Mouse (Mus musculus) myocyte (in vitro differentiated cells): ENCODE measurements at regions not wholly inside any gene's neighbourhood (a gene's known extent, or its start where the extent isn't known, plus 50 kb on each side); places are given as distances from the start of the nearest gene placed in this dataset.

Experiments used
- H3K27me3 ChIP-seq: one replicate; pipeline ENCODE4 v1.6.1; 2011; ENCODE audit not compliant: control insufficient read depth, insufficient read depth, insufficient read length
- H3K36me3 ChIP-seq: one replicate; pipeline ENCODE4 v1.6.1; 2011; ENCODE audit not compliant: control insufficient read depth, insufficient read depth
- H3K4me2 ChIP-seq: one replicate; pipeline ENCODE4 v1.6.1; 2011; ENCODE audit warnings: low read depth, control low read depth
- H3K4me3 ChIP-seq: one replicate; pipeline ENCODE4 v1.5.1; 2011; ENCODE audit warnings: mild to moderate bottlenecking, control low read depth, moderate library complexity
- H3K79me2 ChIP-seq: one replicate; pipeline ENCODE4 v1.6.1; 2011; ENCODE audit not compliant: control insufficient read depth, insufficient read depth
- H3ac ChIP-seq: one replicate; pipeline ENCODE4 v1.6.1; 2011; ENCODE audit not compliant: control insufficient read depth, insufficient read length
- CEBPB ChIP-seq: IDR thresholded peaks from 2 replicates; pipeline ENCODE4 v1.6.1; 2011; ENCODE audit warnings: mild to moderate bottlenecking, moderate library complexity; ENCODE audit not compliant: poor library complexity, insufficient read depth, severe bottlenecking
- E2F4 ChIP-seq: IDR thresholded peaks from one replicate; pipeline ENCODE4 v1.6.1; 2011; ENCODE audit warnings: mild to moderate bottlenecking, control low read depth, moderate library complexity; ENCODE audit not compliant: insufficient read depth
- MAX ChIP-seq: IDR thresholded peaks from one replicate; pipeline ENCODE4 v1.6.1; 2011; ENCODE audit warnings: low read depth, mild to moderate bottlenecking, control low read depth
- MYOD1 ChIP-seq, 3 experiments: IDR thresholded peaks; one replicate each; pipeline ENCODE4 v1.6.1; 2011; ENCODE audit warnings: control low read depth in 2 of 3, low read depth in 2 of 3, mild to moderate bottlenecking in 2 of 3, moderate library complexity in 1 of 3; ENCODE audit not compliant: insufficient read length in 2 of 3, control insufficient read depth in 1 of 3
- MYOG ChIP-seq, 3 experiments: IDR thresholded peaks; one replicate each; pipeline ENCODE4 v1.6.1; 2011; ENCODE audit warnings: control low read depth in 2 of 3, low read depth in 2 of 3, mild to moderate bottlenecking in 2 of 3; ENCODE audit not compliant: insufficient read length in 2 of 3, control insufficient read depth in 1 of 3, insufficient read depth in 1 of 3
- POLR2A ChIP-seq: IDR thresholded peaks from one replicate; pipeline ENCODE4 v1.6.1; 2011; ENCODE audit warnings: low read depth, mild to moderate bottlenecking, control low read depth, moderate library complexity; ENCODE audit not compliant: insufficient read length
- POLR2AphosphoS2 ChIP-seq: IDR thresholded peaks from one replicate; pipeline ENCODE4 v1.6.1; 2011; ENCODE audit warnings: low read depth, control low read depth; ENCODE audit not compliant: insufficient read length
- REST ChIP-seq: IDR thresholded peaks from one replicate; pipeline ENCODE4 v1.6.1; 2011; ENCODE audit warnings: mild to moderate bottlenecking, control low read depth, moderate library complexity; ENCODE audit not compliant: insufficient read depth, insufficient read length
- SRF ChIP-seq: IDR thresholded peaks from one replicate; pipeline ENCODE4 v1.6.1; 2011; ENCODE audit warnings: low read depth; ENCODE audit not compliant: control insufficient read depth, insufficient read length
- TCF12 ChIP-seq: IDR thresholded peaks from one replicate; pipeline ENCODE4 v1.6.1; 2011; ENCODE audit warnings: mild to moderate bottlenecking, control low read depth; ENCODE audit not compliant: poor library complexity, insufficient read depth, severe bottlenecking
- TCF3 ChIP-seq: IDR thresholded peaks from one replicate; pipeline ENCODE4 v1.6.1; 2011; ENCODE audit warnings: low read depth, control low read depth; ENCODE audit not compliant: insufficient read length
- USF1 ChIP-seq: IDR thresholded peaks from one replicate; pipeline ENCODE4 v1.6.1; 2011; ENCODE audit warnings: low read depth, mild to moderate bottlenecking, control low read depth, moderate library complexity

- Histone ChIP-seq H3K79me2 (no peaks in the 10 kb centered on the region), H3K4me3 (no peak overlapping the region), H3K27me3 (peaks cover 6% of the 10 kb centered on the region), H3K4me2 (no peak overlapping the region), H3K36me3 (no peaks in the 10 kb centered on the region), H3ac (no peak overlapping the region)
- TF ChIP-seq POLR2A (no peak), TCF3 (no peak), TCF12 (no peak), SRF (no peak), CEBPB (no peak), POLR2AphosphoS2 (no peak), USF1 (no peak), REST (no peak), MAX (no peak)
Observed at GRCm38 (mm10) chr15:11605677-11606076, 206.2 kb upstream of the Tars start.

DNA sequence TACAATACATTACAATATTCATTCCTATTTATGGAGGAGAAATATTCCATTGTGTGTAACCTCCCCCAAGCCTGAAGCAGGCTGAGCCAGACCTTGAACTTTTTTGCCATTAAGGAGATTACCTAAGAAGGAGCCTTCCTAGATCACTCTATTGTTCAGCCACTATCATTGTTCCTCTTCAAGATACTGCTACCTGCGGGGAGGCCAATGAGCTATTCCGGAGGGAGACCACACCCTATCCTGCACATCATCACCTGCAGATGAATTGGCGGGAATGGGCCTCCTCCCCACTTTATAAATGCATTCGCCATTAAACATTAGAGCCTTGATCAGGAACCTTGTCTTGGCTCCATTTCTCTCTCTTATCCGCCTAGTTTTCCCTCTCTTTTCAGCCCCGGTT is 197.6 kb upstream of the Tars start:
- Histone ChIP-seq H3K79me2 (no peaks in the 10 kb centered on the region), H3K4me2 (no peak overlapping the region)

GRCm38 (mm10) chr15:11590542-11591116 is 191.2 kb upstream of the Tars start:
- H3ac ChIP-seq = no peak overlapping the region
- H3K4me3 ChIP-seq = no peak overlapping the region
- no peaks in the 10 kb centered on the region for H3K79me2 ChIP-seq
- H3K4me2 ChIP-seq = no peak overlapping the region
- H3K36me3 ChIP-seq = no peaks in the 10 kb centered on the region
- TF ChIP-seq MYOG (IDR thresholded peaks at IDR 0.05; ENCODE audit: control insufficient read depth in 1 of 3, insufficient read depth in 1 of 3, insufficient read length in 2 of 3, low read depth in 2 of 3) (no peak), MAX (no peak), USF1 (no peak), CEBPB (no peak), E2F4 (no peak), POLR2AphosphoS2 (no peak), POLR2A (no peak), MYOD1 (IDR thresholded peaks at IDR 0.05; ENCODE audit: control insufficient read depth in 1 of 3, insufficient read length in 2 of 3, low read depth in 2 of 3) (no peak), TCF12 (no peak), SRF (no peak), TCF3 (no peak), REST (no peak)
- H3K27me3 ChIP-seq = no peaks in the 10 kb centered on the region

More for the DNA sequence above, 197.6 kb upstream of the Tars start:
- Histone ChIP-seq H3K36me3 (no peaks in the 10 kb centered on the region), H3ac (no peak overlapping the region), H3K27me3 (no peaks in the 10 kb centered on the region), H3K4me3 (no peak overlapping the region)
- TF ChIP-seq POLR2AphosphoS2 = no peak
- no peak for TF ChIP-seq CEBPB
- TF ChIP-seq SRF = no peak
- TF ChIP-seq MAX = no peak
- no peak for TF ChIP-seq TCF3

DNA sequence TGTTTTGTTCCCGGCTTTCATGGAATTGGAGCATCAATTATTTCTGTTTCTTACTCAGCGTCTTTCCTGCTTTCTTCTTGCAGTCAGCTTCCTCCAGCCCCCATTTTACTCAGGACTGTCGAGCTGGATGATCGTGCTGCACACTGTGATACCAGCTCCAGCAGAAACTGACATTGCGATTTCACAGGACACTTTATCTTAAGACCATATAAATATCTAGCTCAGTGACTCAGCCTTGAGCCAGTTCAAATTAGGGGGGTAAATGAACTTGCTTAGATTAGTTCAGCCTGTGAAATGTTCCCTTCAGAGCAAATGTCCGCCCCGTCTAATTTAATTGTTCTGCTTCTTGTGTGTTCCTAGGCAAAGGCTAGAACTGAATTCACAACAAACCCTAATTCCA is 190.3 kb upstream of the Tars start:
- TF ChIP-seq MYOG (IDR thresholded peaks at IDR 0.05; ENCODE audit: control insufficient read depth in 1 of 3, insufficient read depth in 1 of 3, insufficient read length in 2 of 3, low read depth in 2 of 3) = no peak
- Histone ChIP-seq H3K27me3 (no peaks in the 10 kb centered on the region), H3K4me2 (no peak overlapping the region), H3K4me3 (no peak overlapping the region), H3K36me3 (no peaks in the 10 kb centered on the region), H3ac (no peak overlapping the region), H3K79me2 (no peaks in the 10 kb centered on the region)

DNA sequence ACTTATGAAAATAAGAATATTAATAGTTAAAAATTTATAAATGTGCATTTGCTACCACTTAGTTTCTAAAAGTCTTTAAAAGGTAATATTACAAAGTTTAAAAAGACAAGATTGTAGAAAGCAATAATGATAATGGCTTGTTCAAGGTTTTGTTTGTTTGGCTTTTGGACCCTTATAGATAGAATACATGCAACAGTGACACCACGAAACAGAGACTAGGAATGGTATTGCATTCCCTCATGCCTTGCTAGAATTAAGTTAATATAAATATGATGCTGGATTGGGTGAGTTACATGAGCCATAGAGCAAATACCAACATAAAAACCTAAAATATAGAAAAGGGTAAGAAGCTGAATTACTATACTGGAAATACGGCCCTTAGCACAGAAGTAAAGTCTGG is 186.9 kb upstream of the Tars start:
- no peak for TF ChIP-seq TCF3
- TF ChIP-seq POLR2A = no peak
- TF ChIP-seq USF1 = no peak
- no peak for TF ChIP-seq CEBPB
- TF ChIP-seq E2F4 = no peak
- no peak for TF ChIP-seq REST
- no peak for TF ChIP-seq MAX
- Histone ChIP-seq H3ac (no peak overlapping the region), H3K36me3 (no peaks in the 10 kb centered on the region), H3K4me3 (no peak overlapping the region), H3K79me2 (no peaks in the 10 kb centered on the region), H3K4me2 (no peak overlapping the region), H3K27me3 (no peaks in the 10 kb centered on the region)
